ENCODE assay signal across 19 mouse cellular contexts in the genomic region with DNA sequence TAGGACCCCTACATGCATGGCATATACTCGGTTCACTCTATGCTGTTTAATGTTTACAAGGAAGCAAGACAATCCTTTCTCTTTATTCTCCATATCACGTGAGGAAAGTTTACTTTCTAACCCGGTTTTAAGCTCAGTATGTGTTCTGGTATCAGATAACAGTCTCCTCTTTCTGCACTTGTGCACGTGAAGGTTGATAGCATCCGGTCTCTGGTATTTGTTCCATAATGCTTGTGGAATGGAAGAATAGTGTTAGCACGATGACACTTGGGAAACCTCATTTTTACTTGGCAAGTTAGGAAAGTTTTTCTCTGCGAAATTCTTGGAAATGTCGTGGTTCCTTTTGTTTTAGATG. TPM values are rescaled to one million over a fixed set of nuclear protein-coding genes. Genes with fewer than 3 reads are reported as not detected.
DNase-seq lines count a peak whose midpoint lies in the region; ATAC-seq and TF ChIP-seq lines count a peak whose summit lies in the region.
"Had no signal": no experiment of that assay in that cellular context is flagged by ENCODE, and none has a peak within 500 bp of the region (broad histone marks: within the 10 kb centered on the region; RNA-seq: fewer than 3 reads in every experiment).

No protein-coding gene starts in this region.

- peaks cover 35% of the 10 kb centered on the region for H3K4me1 ChIP-seq in heart, embryonic 16.5 days (ENCODE audit: control insufficient read depth, insufficient read depth, low read length)
- peaks cover 41% of the 10 kb centered on the region for H3K4me1 ChIP-seq in liver, postnatal 0 days (ENCODE audit: insufficient read depth)
- peaks cover 22% of the 10 kb centered on the region for H3K4me1 ChIP-seq in liver, embryonic 11.5 days (replicated peaks; ENCODE audit: control insufficient read depth, insufficient read depth, low read length)

- no peaks in the 10 kb centered on the region for H3K9me3 ChIP-seq in heart, embryonic 16.5 days (replicated peaks; ENCODE audit: control insufficient read depth, low read length)
- no peaks in the 10 kb centered on the region for H3K9me3 ChIP-seq in liver, postnatal 0 days (ENCODE audit: low read length)
- H3K9me3 ChIP-seq in liver, embryonic 11.5 days (ENCODE audit: control insufficient read depth, low read length), result no peaks in the 10 kb centered on the region
- H3K9me3 ChIP-seq: embryonic facial prominence, embryonic 13.5 days; forebrain, embryonic 13.5 days; neural tube, embryonic 13.5 days had no signal

- H3K9ac ChIP-seq in heart, embryonic 16.5 days (ENCODE audit: low read length), result no peak overlapping the region
- no peak overlapping the region for H3K9ac ChIP-seq in liver, postnatal 0 days (replicated peaks)
- H3K9ac ChIP-seq in liver, embryonic 11.5 days (ENCODE audit: low read depth, low read length), result no peak overlapping the region
- H3K9ac ChIP-seq: embryonic facial prominence, embryonic 13.5 days; forebrain, embryonic 13.5 days; neural tube, embryonic 13.5 days had no signal

- H3K4me3 ChIP-seq in heart, embryonic 16.5 days (ENCODE audit: low read length), result no peak overlapping the region
- no peak overlapping the region for H3K4me3 ChIP-seq in liver, postnatal 0 days (ENCODE audit: low read depth, low read length)
- no peak overlapping the region for H3K4me3 ChIP-seq in liver, embryonic 11.5 days (ENCODE audit: low read depth, low read length)
- H3K4me3 ChIP-seq: embryonic facial prominence, embryonic 13.5 days; forebrain, embryonic 13.5 days; neural tube, embryonic 13.5 days had no signal

- H3K27me3 ChIP-seq in heart, embryonic 16.5 days (ENCODE audit: control insufficient read depth, insufficient read depth, low read length), result no peaks in the 10 kb centered on the region
- H3K27me3 ChIP-seq in liver, postnatal 0 days (ENCODE audit: insufficient read depth, low read length), result no peaks in the 10 kb centered on the region
- no peaks in the 10 kb centered on the region for H3K27me3 ChIP-seq in liver, embryonic 11.5 days (replicated peaks; ENCODE audit: control insufficient read depth, insufficient read depth, low read length)
- H3K27me3 ChIP-seq: embryonic facial prominence, embryonic 13.5 days; neural tube, embryonic 13.5 days had no signal

- WGBS in heart, embryonic 16.5 days, result 42% methylated on average over 8 of the region's 8 CpGs
- WGBS in liver, postnatal 0 days (ENCODE audit: insufficient replicate concordance), result 50% methylated on average over 8 of the region's 8 CpGs
- WGBS in liver, embryonic 11.5 days, result 65% methylated on average over 8 of the region's 8 CpGs

- no peak for TF ChIP-seq EP300 in liver, postnatal 0 days (IDR thresholded peaks at IDR 0.05; ENCODE audit: low read depth)

- H3K27ac ChIP-seq in heart, embryonic 16.5 days (ENCODE audit: low read length), result peak overlapping the region; percentile 37; the same call in 1 of the 2 replicates
- 0 out of 2 replicates have a peak overlapping the region, but pooled peaks have one; percentile 34 for H3K27ac ChIP-seq in liver, postnatal 0 days (ENCODE audit: low read depth)
- no peak overlapping the region for H3K27ac ChIP-seq in liver, embryonic 11.5 days (ENCODE audit: low read depth, low read length)
- H3K27ac ChIP-seq: forebrain, embryonic 13.5 days had no signal

- H3K36me3 ChIP-seq in heart, embryonic 16.5 days (ENCODE audit: control insufficient read depth, insufficient read depth), result no peaks in the 10 kb centered on the region
- no peaks in the 10 kb centered on the region for H3K36me3 ChIP-seq in liver, postnatal 0 days (replicated peaks; ENCODE audit: insufficient read depth, low read length)
- no peaks in the 10 kb centered on the region for H3K36me3 ChIP-seq in liver, embryonic 11.5 days (ENCODE audit: control insufficient read depth, insufficient read depth, low read length)
- H3K36me3 ChIP-seq: embryonic facial prominence, embryonic 13.5 days; neural tube, embryonic 13.5 days had no signal

- TF ChIP-seq CTCF in liver, postnatal 0 days (IDR thresholded peaks at IDR 0.05; ENCODE audit: low read depth), result no peak

- ATAC-seq in heart, embryonic 16.5 days (replicated peaks; ENCODE audit: extremely low read depth, insufficient read depth, low FRiP score), result no peak
- no peak for ATAC-seq in liver, postnatal 0 days
- ATAC-seq in liver, embryonic 11.5 days (replicated peaks; ENCODE audit: low FRiP score), result no peak
- peak; percentile 28 for ATAC-seq in CD4-positive, CD25-positive, alpha-beta regulatory T cell, adult 4 months
- ATAC-seq: forebrain, embryonic 13.5 days had no signal

- no peak overlapping the region for H3K4me2 ChIP-seq in heart, embryonic 16.5 days (ENCODE audit: low read depth, low read length)
- H3K4me2 ChIP-seq in liver, postnatal 0 days (ENCODE audit: low read depth, low read length), result no peak overlapping the region
- H3K4me2 ChIP-seq in liver, embryonic 11.5 days, result no peak overlapping the region
- H3K4me2 ChIP-seq: embryonic facial prominence, embryonic 13.5 days; forebrain, embryonic 13.5 days; neural tube, embryonic 13.5 days had no signal

- intact Hi-C loops in heart, postnatal 14 days (cut with DNase I), result no loop called here

- DNase-seq in heart, postnatal 14 days, result no peak
- no peak for DNase-seq in liver, postnatal 0 days
- DNase-seq in liver, embryonic 11.5 days (ENCODE audit: low spot score), result no peak
- peak; percentile 39 for DNase-seq in naive thymus-derived CD4-positive, alpha-beta T cell, adult 2 months (ENCODE audit: low read depth)
- DNase-seq in thymus, postnatal 36 days, result no peak
- DNase-seq in testis, postnatal 10 days (ENCODE audit: low spot score), result no peak
- DNase-seq: B cell, adult 2 months; cerebellum, adult 11 months; cerebellum, adult 9-11 months; lung, adult 18-20 months; lung, postnatal 10 days; midbrain, embryonic 14.5 days; retina, postnatal 1 day; thymus, postnatal 25 days had no signal

RNA-seq across cellular contexts. Expression of a gene that starts 58.4 kb away (rescaled TPM):
- polyA plus RNA-seq in heart, embryonic 16.5 days (2015; fragmentation: Nextera tagmentation; extraction: Ambion mirVana), result 27.6 and 31.2 TPM in 2 replicates
- 10 to 100 TPM; 21.0 to 22.4 TPM for total RNA-seq in heart, postnatal 14 days (2021)
- polyA plus RNA-seq in liver, postnatal 0 days (2015; fragmentation: Nextera tagmentation; extraction: Ambion mirVana), result 5.4 and 6.0 TPM in 2 replicates
- polyA plus RNA-seq in liver, embryonic 11.5 days (2014; fragmentation: Nextera tagmentation; extraction: Ambion mirVana), result 24.5 and 26.0 TPM in 2 replicates
- 10 to 100 TPM; 16.0 to 22.3 TPM for polyA plus RNA-seq in CD4-positive, CD25-positive, alpha-beta regulatory T cell, adult 4 months (2017; shearing (Covaris generic))
